Mouse (Mus musculus) forebrain, embryonic 12.5 days (tissue): ENCODE measurements around the gene Cd200r4. TPM values are rescaled to one million over a fixed set of nuclear protein-coding genes. Genes with fewer than 3 reads are reported as not detected.

Experiments used
- ATAC-seq: fragments of 200-750 bp; cut with Nextera tagmentation; 2 replicates; pipeline ENCODE4 v1.8.0; 2017; ENCODE audit warnings: moderate TSS enrichment; ENCODE audit not compliant: low FRiP score
- H3K27ac ChIP-seq: fragments of 300-500 bp; sonication (generic); 2 replicates; pipeline ENCODE4 v1.5.1; 2016; ENCODE audit warnings: mild to moderate bottlenecking
- H3K27me3 ChIP-seq: fragments of 300-500 bp; sonication (generic); 2 replicates; pipeline ENCODE4 v1.6.1; 2016; ENCODE audit warnings: mild to moderate bottlenecking
- H3K36me3 ChIP-seq: fragments of 300-500 bp; sonication (generic); replicated peaks from 2 replicates; pipeline ENCODE4 v1.6.1; 2016; ENCODE audit warnings: mild to moderate bottlenecking
- H3K4me1 ChIP-seq: fragments of 300-500 bp; sonication (generic); 2 replicates; pipeline ENCODE4 v1.6.1; 2016
- H3K4me2 ChIP-seq: fragments of 300-500 bp; sonication (generic); 2 replicates; pipeline ENCODE4 v1.6.1; 2016; ENCODE audit warnings: mild to moderate bottlenecking, moderate library complexity
- H3K4me3 ChIP-seq: fragments of 300-500 bp; sonication (generic); replicated peaks from 2 replicates; pipeline ENCODE4 v1.5.1; 2016; ENCODE audit warnings: mild to moderate bottlenecking
- H3K9ac ChIP-seq: fragments of 300-500 bp; sonication (generic); 2 replicates; pipeline ENCODE4 v1.6.1; 2016; ENCODE audit warnings: mild to moderate bottlenecking
- H3K9me3 ChIP-seq: fragments of 300-500 bp; sonication (generic); 2 replicates; pipeline ENCODE4 v1.6.1; 2016
- WGBS: fragments of 180-500 bp; shearing (Covaris S2); methylation state at CpG from one replicate; pipeline ENCODE4 v1.1.7; 2016; 5-methylcytosine and 5-hydroxymethylcytosine counted together
- polyA plus RNA-seq: library from polyadenylated mRNA; unstranded; fragments of >200 nt; fragmentation: Nextera tagmentation; extraction: Ambion mirVana; gene quantifications from 2 replicates; pipeline ENCODE4 v1.2.1, GENCODE M21; 2016

The Cd200r4 gene
- 0.26 TPM in 1 of 2 replicates, not detected in the other for polyA plus RNA-seq

GRCm38 (mm10) chr16:44811544-44811943, at the start of gene Cd200r4:
Cd200r4 (plus strand) TSS chr16:44811733.
- H3K36me3 ChIP-seq: no peaks in the 10 kb centered on the region
- no peak within 1 kb of the TSS for H3K4me3 ChIP-seq
- no peak for ATAC-seq
- H3K4me2 ChIP-seq: no peak within 1 kb of the TSS
- no peaks in the 10 kb centered on the region for H3K9me3 ChIP-seq
- 92% methylated on average over 3 of the region's 3 CpGs for WGBS
- no peaks in the 10 kb centered on the region for H3K4me1 ChIP-seq
- no peak within 1 kb of the TSS for H3K9ac ChIP-seq
- H3K27me3 ChIP-seq: no peaks in the 10 kb centered on the region
- H3K27ac ChIP-seq: no peak within 1 kb of the TSS

GRCm38 (mm10) chr16:44761811-44762210, 49.7 kb upstream of the Cd200r4 start:
- no peak overlapping the region for H3K4me2 ChIP-seq
- H3K9ac ChIP-seq: no peak overlapping the region
- H3K27ac ChIP-seq: no peak overlapping the region
- H3K4me3 ChIP-seq: no peak overlapping the region
- H3K27me3 ChIP-seq: no peaks in the 10 kb centered on the region
- no peaks in the 10 kb centered on the region for H3K9me3 ChIP-seq
- H3K36me3 ChIP-seq: no peaks in the 10 kb centered on the region
- H3K4me1 ChIP-seq: no peaks in the 10 kb centered on the region
- ATAC-seq: no peak
- WGBS: 63% methylated on average over 1 of the region's 1 CpGs

GRCm38 (mm10) chr16:44765555-44766319, 45.8 kb upstream of the Cd200r4 start, which contains the start of gene Cd200r1:
Cd200r1 (plus strand) TSS chr16:44765736.
- H3K9me3 ChIP-seq: no peaks in the 10 kb centered on the region
- no peak within 1 kb of the TSS for H3K9ac ChIP-seq
- H3K4me2 ChIP-seq: no peak within 1 kb of the TSS
- H3K36me3 ChIP-seq: no peaks in the 10 kb centered on the region
- ATAC-seq: no peak
- WGBS: 82% methylated on average over 22 of the region's 22 CpGs
- no peak within 1 kb of the TSS for H3K4me3 ChIP-seq
- H3K4me1 ChIP-seq: no peaks in the 10 kb centered on the region
- H3K27me3 ChIP-seq: no peaks in the 10 kb centered on the region
- H3K27ac ChIP-seq: no peak within 1 kb of the TSS

- 87% methylated on average over 9 of the region's 9 CpGs for WGBS
- Histone ChIP-seq H3K27me3 (no peaks in the 10 kb centered on the region), H3K9ac (no peak overlapping the region), H3K9me3 (no peaks in the 10 kb centered on the region), H3K36me3 (no peaks in the 10 kb centered on the region), H3K27ac (no peak overlapping the region), H3K4me1 (no peaks in the 10 kb centered on the region), H3K4me2 (no peak overlapping the region), H3K4me3 (no peak overlapping the region)
- ATAC-seq: no peak
These were observed 45.1 kb upstream of the Cd200r4 start for GRCm38 (mm10) chr16:44766320-44766892.

- Histone ChIP-seq H3K4me1 (no peaks in the 10 kb centered on the region), H3K27me3 (no peaks in the 10 kb centered on the region), H3K36me3 (no peaks in the 10 kb centered on the region), H3K4me3 (no peak overlapping the region), H3K9me3 (no peaks in the 10 kb centered on the region), H3K4me2 (no peak overlapping the region), H3K27ac (no peak overlapping the region), H3K9ac (no peak overlapping the region)
- 89% methylated on average over 7 of the region's 7 CpGs for WGBS
- ATAC-seq: no peak
These were observed 44.0 kb upstream of the Cd200r4 start for GRCm38 (mm10) chr16:44767506-44767905.

GRCm38 (mm10) chr16:44767967-44768366, 43.6 kb upstream of the Cd200r4 start:
- WGBS: 50% methylated on average over 2 of the region's 2 CpGs
- ATAC-seq: peak; percentile 69; the same call in 1 of the 2 replicates
- no peaks in the 10 kb centered on the region for H3K9me3 ChIP-seq
- H3K4me3 ChIP-seq: no peak overlapping the region
- no peaks in the 10 kb centered on the region for H3K27me3 ChIP-seq
- no peaks in the 10 kb centered on the region for H3K4me1 ChIP-seq
- H3K4me2 ChIP-seq: no peak overlapping the region
- no peak overlapping the region for H3K9ac ChIP-seq
- H3K36me3 ChIP-seq: no peaks in the 10 kb centered on the region
- no peak overlapping the region for H3K27ac ChIP-seq

- Histone ChIP-seq H3K27ac (no peak overlapping the region), H3K27me3 (no peaks in the 10 kb centered on the region), H3K36me3 (no peaks in the 10 kb centered on the region), H3K4me2 (no peak overlapping the region), H3K4me1 (no peaks in the 10 kb centered on the region), H3K9ac (no peak overlapping the region), H3K4me3 (no peak overlapping the region), H3K9me3 (no peaks in the 10 kb centered on the region)
- 84% methylated on average over 6 of the region's 6 CpGs for WGBS
- ATAC-seq: no peak
These were observed 39.0 kb upstream of the Cd200r4 start for GRCm38 (mm10) chr16:44772577-44772976.

GRCm38 (mm10) chr16:44773673-44774072, 37.9 kb upstream of the Cd200r4 start:
- ATAC-seq: no peak
- Histone ChIP-seq H3K4me1 (no peaks in the 10 kb centered on the region), H3K27ac (no peak overlapping the region), H3K9me3 (no peaks in the 10 kb centered on the region), H3K9ac (no peak overlapping the region), H3K4me3 (no peak overlapping the region), H3K36me3 (no peaks in the 10 kb centered on the region), H3K27me3 (no peaks in the 10 kb centered on the region), H3K4me2 (no peak overlapping the region)
- WGBS: 89% methylated on average over 3 of the region's 3 CpGs

GRCm38 (mm10) chr16:44774201-44774600, 37.3 kb upstream of the Cd200r4 start:
- no peak for ATAC-seq
- no peaks in the 10 kb centered on the region for H3K4me1 ChIP-seq
- no peaks in the 10 kb centered on the region for H3K9me3 ChIP-seq
- H3K9ac ChIP-seq: no peak overlapping the region
- H3K4me2 ChIP-seq: no peak overlapping the region
- no peak overlapping the region for H3K4me3 ChIP-seq
- 91% methylated on average over 6 of the region's 6 CpGs for WGBS
- no peaks in the 10 kb centered on the region for H3K36me3 ChIP-seq
- no peaks in the 10 kb centered on the region for H3K27me3 ChIP-seq
- H3K27ac ChIP-seq: no peak overlapping the region

GRCm38 (mm10) chr16:44778538-44779147, 32.9 kb upstream of the Cd200r4 start:
- ATAC-seq: no peak
- no peak overlapping the region for H3K27ac ChIP-seq
- H3K4me1 ChIP-seq: no peaks in the 10 kb centered on the region
- no peak overlapping the region for H3K4me2 ChIP-seq
- no peak overlapping the region for H3K9ac ChIP-seq
- no peaks in the 10 kb centered on the region for H3K27me3 ChIP-seq
- 87% methylated on average over 17 of the region's 17 CpGs for WGBS
- H3K4me3 ChIP-seq: no peak overlapping the region
- H3K9me3 ChIP-seq: no peaks in the 10 kb centered on the region
- no peaks in the 10 kb centered on the region for H3K36me3 ChIP-seq

- Histone ChIP-seq H3K9me3 (no peaks in the 10 kb centered on the region), H3K27me3 (no peaks in the 10 kb centered on the region), H3K4me3 (no peak overlapping the region), H3K4me1 (no peaks in the 10 kb centered on the region), H3K36me3 (no peaks in the 10 kb centered on the region), H3K27ac (no peak overlapping the region), H3K4me2 (no peak overlapping the region), H3K9ac (no peak overlapping the region)
- WGBS: 91% methylated on average over 5 of the region's 5 CpGs
- no peak for ATAC-seq
These were observed 32.0 kb upstream of the Cd200r4 start for GRCm38 (mm10) chr16:44779494-44779893.

- no peak for ATAC-seq
- H3K27ac ChIP-seq: no peak overlapping the region
These were observed 30.8 kb upstream of the Cd200r4 start for GRCm38 (mm10) chr16:44780751-44781150.

More at GRCm38 (mm10) chr16:44780751-44781150, 30.8 kb upstream of the Cd200r4 start:
- H3K9me3 ChIP-seq: no peaks in the 10 kb centered on the region
- H3K4me2 ChIP-seq: no peak overlapping the region
- no peaks in the 10 kb centered on the region for H3K36me3 ChIP-seq
- H3K4me1 ChIP-seq: no peaks in the 10 kb centered on the region
- H3K4me3 ChIP-seq: no peak overlapping the region
- WGBS: 68% methylated on average over 4 of the region's 4 CpGs
- no peaks in the 10 kb centered on the region for H3K27me3 ChIP-seq
- no peak overlapping the region for H3K9ac ChIP-seq
